Mouse (Mus musculus): ENCODE measurements around the gene Impdh2. TPM values are rescaled to one million over a fixed set of nuclear protein-coding genes. Genes with fewer than 3 reads are reported as not detected.
A peak's percentile ranks its signal among the peaks of the same experiment; 100 is the strongest.

The Impdh2 gene
- polyA plus RNA-seq, 1 experiment = 207 TPM

DNA sequence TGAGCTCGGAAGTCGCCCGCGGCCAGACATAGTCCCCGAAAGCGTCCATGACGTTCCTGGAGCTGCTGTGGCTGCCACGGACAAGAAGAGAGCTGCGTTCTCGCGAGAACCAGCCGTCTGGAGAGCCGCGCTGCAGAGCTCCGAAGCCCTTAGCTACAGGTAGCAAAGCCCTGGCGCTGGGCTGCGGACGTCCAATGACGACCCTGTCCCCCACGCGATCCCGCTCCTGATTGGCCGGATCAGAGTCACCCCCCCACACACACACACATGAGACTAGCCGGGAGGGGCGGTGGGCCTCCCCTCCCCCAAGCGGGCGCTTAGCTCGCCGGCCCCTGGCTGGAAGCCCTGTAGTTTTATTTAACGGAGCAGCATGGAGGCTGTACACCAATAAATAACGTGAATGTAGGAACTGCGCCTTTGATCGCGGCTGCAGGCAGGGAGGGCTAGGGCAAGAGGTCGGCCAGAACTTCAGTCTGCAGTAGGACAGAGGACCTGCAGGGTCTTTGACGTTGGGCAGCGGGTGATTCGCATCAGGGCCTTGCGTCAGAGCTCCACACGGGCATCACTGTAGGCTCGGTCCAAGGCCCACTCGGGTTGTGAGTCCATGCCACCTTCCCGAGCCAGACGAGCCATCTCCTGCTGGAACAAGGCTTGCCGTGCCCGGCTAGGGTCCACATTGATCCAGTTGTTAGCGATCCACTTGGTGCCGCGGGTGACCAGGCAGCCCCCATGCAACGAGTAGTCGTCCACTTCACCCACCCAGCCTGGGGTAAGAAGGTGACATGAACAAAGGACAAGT lies 18.7 kb downstream of the Impdh2 start, which contains the start of gene Wdr6:
Gene Wdr6, minus strand, starts transcription at position 195 of the 799 bp plus-strand sequence.
- Histone ChIP-seq H3K4me1 (ENCODE audit: control insufficient read depth, insufficient read depth, low read length) (peaks cover 2% of the 10 kb centered on the region), H3K4me3 (replicated peaks; ENCODE audit: control insufficient read depth, low read depth, low read length) (peak within 1 kb of the TSS; percentile 82), H3K27ac (ENCODE audit: control insufficient read depth, insufficient read depth, low read depth, low read length, poor library complexity) (0 out of 2 replicates have a peak within 1 kb of the TSS, but pooled peaks have one; percentile 46)
- TF ChIP-seq POLR2A (IDR thresholded peaks at IDR 0.05; ENCODE audit: borderline replicate concordance, control insufficient read depth, low read depth, low read length) (peak; percentile 58; the same call in 1 of the 2 replicates), CTCF (IDR thresholded peaks at IDR 0.05; ENCODE audit: control insufficient read depth, insufficient read depth, low read length) (no peak)
- 7% methylated on average over 51 of the region's 51 CpGs for WGBS

DNA sequence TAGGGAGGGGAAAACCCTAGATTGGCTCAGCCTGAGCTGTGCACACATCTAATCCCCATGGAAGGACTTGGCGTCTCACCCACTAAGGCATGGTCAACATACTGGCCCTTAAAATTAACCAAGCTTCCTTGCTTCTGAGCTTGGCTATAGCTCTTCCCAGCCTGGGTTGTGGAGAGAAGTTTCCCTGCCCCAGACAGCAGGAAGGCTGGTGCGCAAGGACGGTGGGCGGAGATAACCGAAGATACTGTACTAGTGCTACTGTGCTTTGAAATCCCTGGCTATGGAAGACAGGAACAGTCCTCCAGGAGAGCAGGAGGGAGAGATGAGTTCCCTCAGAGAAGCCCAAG lies 19.2 kb downstream of the Impdh2 start:
- Histone ChIP-seq H3K4me3 (replicated peaks; ENCODE audit: control insufficient read depth, low read depth, low read length) (peak overlapping the region; percentile 82), H3K4me1 (ENCODE audit: control insufficient read depth, insufficient read depth, low read length) (peaks cover 2% of the 10 kb centered on the region), H3K27ac (ENCODE audit: control insufficient read depth, insufficient read depth, low read depth, low read length, poor library complexity) (no peak overlapping the region)
- 75% methylated on average over 5 of the region's 5 CpGs for WGBS
- TF ChIP-seq POLR2A (IDR thresholded peaks at IDR 0.05; ENCODE audit: borderline replicate concordance, control insufficient read depth, low read depth, low read length) (no peak), CTCF (IDR thresholded peaks at IDR 0.05; ENCODE audit: control insufficient read depth, insufficient read depth, low read length) (no peak)

DNA sequence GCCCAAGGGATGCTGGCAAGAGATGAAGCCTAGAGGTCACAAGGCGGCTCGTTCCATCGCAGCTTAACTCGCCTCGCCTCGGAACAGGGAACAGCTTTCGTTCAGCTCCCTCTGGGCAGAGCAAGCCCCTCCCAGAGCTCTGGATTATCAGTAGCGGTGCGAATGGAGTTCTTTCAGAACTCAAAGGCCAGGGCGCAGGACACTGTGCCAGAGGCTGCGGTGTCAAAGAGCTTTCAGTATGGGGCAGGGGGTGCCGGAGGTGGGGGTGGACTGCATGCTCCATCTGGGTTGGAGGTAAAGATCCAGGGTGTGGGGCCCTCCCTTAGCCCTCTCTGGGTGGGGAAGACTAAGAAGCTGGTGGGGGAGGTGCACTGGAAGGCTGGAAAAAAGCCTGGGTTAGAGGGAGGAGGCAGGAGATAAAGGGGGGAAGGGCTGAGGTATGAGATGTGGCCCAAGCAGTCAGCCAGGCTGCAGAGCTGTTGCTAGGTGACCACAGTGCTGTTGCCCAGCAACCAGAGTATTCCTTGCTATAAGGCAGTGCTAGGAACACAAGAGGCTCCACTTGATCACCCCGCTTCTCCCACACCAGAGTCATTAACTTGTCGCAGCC lies 27.6 kb downstream of the Impdh2 start:
- 87% methylated on average over 14 of the region's 14 CpGs for WGBS
- no peak overlapping the region for H3K4me3 ChIP-seq (replicated peaks; ENCODE audit: control insufficient read depth, low read depth, low read length)
- TF ChIP-seq POLR2A (IDR thresholded peaks at IDR 0.05; ENCODE audit: borderline replicate concordance, control insufficient read depth, low read depth, low read length) = no peak
- no peak for TF ChIP-seq CTCF (IDR thresholded peaks at IDR 0.05; ENCODE audit: control insufficient read depth, insufficient read depth, low read length)
- H3K4me1 ChIP-seq (ENCODE audit: control insufficient read depth, insufficient read depth, low read length) = no peaks in the 10 kb centered on the region
- H3K27ac ChIP-seq (ENCODE audit: control insufficient read depth, insufficient read depth, low read depth, low read length, poor library complexity) = no peak overlapping the region

DNA sequence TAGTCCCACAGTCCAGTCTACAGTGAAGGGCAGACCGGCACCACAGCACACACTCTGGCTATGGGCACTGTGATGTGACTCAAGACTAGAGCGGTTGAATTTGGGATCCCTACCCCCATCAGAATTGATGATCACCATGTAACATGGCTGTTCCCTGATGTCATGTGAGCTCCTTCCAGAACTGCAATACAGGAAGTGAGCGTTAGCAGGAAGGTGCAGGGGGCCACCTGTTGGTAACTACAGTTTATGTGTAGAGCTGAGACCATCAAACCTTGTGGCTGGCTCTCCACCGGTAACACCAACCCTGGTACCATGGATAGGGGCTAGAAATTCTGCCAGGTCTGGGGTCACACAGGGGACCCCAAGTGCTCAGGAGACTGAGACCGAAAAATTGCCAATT lies 29.1 kb downstream of the Impdh2 start:
- Histone ChIP-seq H3K4me3 (replicated peaks; ENCODE audit: control insufficient read depth, low read depth, low read length) (no peak overlapping the region), H3K4me1 (ENCODE audit: control insufficient read depth, insufficient read depth, low read length) (no peaks in the 10 kb centered on the region), H3K27ac (ENCODE audit: control insufficient read depth, insufficient read depth, low read depth, low read length, poor library complexity) (no peak overlapping the region)
- TF ChIP-seq POLR2A (IDR thresholded peaks at IDR 0.05; ENCODE audit: borderline replicate concordance, control insufficient read depth, low read depth, low read length) = no peak
- TF ChIP-seq CTCF (IDR thresholded peaks at IDR 0.05; ENCODE audit: control insufficient read depth, insufficient read depth, low read length) = no peak
- whole genome bisulfite sequencing = 60% methylated on average over 5 of the region's 5 CpGs

- H3K4me3 ChIP-seq (replicated peaks; ENCODE audit: control insufficient read depth, low read depth, low read length) = no peak overlapping the region
- TF ChIP-seq CTCF (IDR thresholded peaks at IDR 0.05; ENCODE audit: control insufficient read depth, insufficient read depth, low read length) (no peak), POLR2A (IDR thresholded peaks at IDR 0.05; ENCODE audit: borderline replicate concordance, control insufficient read depth, low read depth, low read length) (no peak)
- H3K27ac ChIP-seq (ENCODE audit: control insufficient read depth, insufficient read depth, low read depth, low read length, poor library complexity) = no peak overlapping the region
- 84% methylated on average over 4 of the region's 4 CpGs for WGBS
- no peaks in the 10 kb centered on the region; the same call in 1 of the 2 replicates for H3K4me1 ChIP-seq (ENCODE audit: control insufficient read depth, insufficient read depth, low read length)
Measured at GRCm38 (mm10) chr9:108591462-108591861, 31.4 kb downstream of the Impdh2 start.

GRCm38 (mm10) chr9:108594354-108594753 lies 34.3 kb downstream of the Impdh2 start:
- WGBS = 62% methylated on average over 3 of the region's 3 CpGs

GRCm38 (mm10) chr9:108596998-108597764 lies 37.1 kb downstream of the Impdh2 start, which contains the start of gene P4htm:
Gene P4htm (minus strand): TSS chr9:108597667.
- Histone ChIP-seq H3K4me3 (replicated peaks; ENCODE audit: control insufficient read depth, low read depth, low read length) (peak within 1 kb of the TSS; percentile 70), H3K27ac (ENCODE audit: control insufficient read depth, insufficient read depth, low read depth, low read length, poor library complexity) (peak within 1 kb of the TSS; percentile 27; the same call in 1 of the 2 replicates), H3K4me1 (ENCODE audit: control insufficient read depth, insufficient read depth, low read length) (no peaks in the 10 kb centered on the region; the same call in 1 of the 2 replicates)
- TF ChIP-seq CTCF (IDR thresholded peaks at IDR 0.05; ENCODE audit: control insufficient read depth, insufficient read depth, low read length) (no peak), POLR2A (IDR thresholded peaks at IDR 0.05; ENCODE audit: borderline replicate concordance, control insufficient read depth, low read depth, low read length) (no peak)
- whole genome bisulfite sequencing = 6% methylated on average over 69 of the region's 69 CpGs

More at GRCm38 (mm10) chr9:108594354-108594753, 34.3 kb downstream of the Impdh2 start:
- Histone ChIP-seq H3K27ac (ENCODE audit: control insufficient read depth, insufficient read depth, low read depth, low read length, poor library complexity) (no peak overlapping the region), H3K4me1 (ENCODE audit: control insufficient read depth, insufficient read depth, low read length) (no peaks in the 10 kb centered on the region; the same call in 1 of the 2 replicates), H3K4me3 (replicated peaks; ENCODE audit: control insufficient read depth, low read depth, low read length) (no peak overlapping the region)
- TF ChIP-seq CTCF (IDR thresholded peaks at IDR 0.05; ENCODE audit: control insufficient read depth, insufficient read depth, low read length) (no peak), POLR2A (IDR thresholded peaks at IDR 0.05; ENCODE audit: borderline replicate concordance, control insufficient read depth, low read depth, low read length) (no peak)
